Mouse (Mus musculus) hindbrain, embryonic 11.5 days (tissue): ENCODE data around the gene Tspear. TPM values are rescaled to one million over a fixed set of nuclear protein-coding genes. Genes with fewer than 3 reads are reported as not detected.
"Not testable (repeated sequence)": the region's sequence is repeated elsewhere in the genome, so short reads cannot be mapped to it uniquely, and the experiment has no call there.

Source experiments
- ATAC-seq: fragments of 200-750 bp; cut with Nextera tagmentation; 2 replicates; pipeline ENCODE4 v1.8.0; 2017; ENCODE audit warnings: mild to moderate bottlenecking, moderate TSS enrichment, moderate library complexity; ENCODE audit not compliant: low FRiP score
- DNase-seq: peaks from one replicate; pipeline ENCODE4 v3.0.0-alpha.2; 2015; ENCODE audit warnings: low spot score
- H3K27ac ChIP-seq: fragments of 300-500 bp; sonication (generic); 2 replicates; pipeline ENCODE4 v1.5.1; 2014; ENCODE audit warnings: mild to moderate bottlenecking, low read depth, low read length
- H3K27me3 ChIP-seq: fragments of 300-500 bp; sonication (generic); 2 replicates; pipeline ENCODE4 v1.6.1; 2014; ENCODE audit warnings: mild to moderate bottlenecking, low read length, moderate library complexity, mixed read lengths; ENCODE audit not compliant: control insufficient read depth, insufficient read depth
- H3K36me3 ChIP-seq: fragments of 300-500 bp; sonication (generic); 2 replicates; pipeline ENCODE4 v1.6.1; 2014; ENCODE audit warnings: mild to moderate bottlenecking, low read length, moderate library complexity, mixed read lengths; ENCODE audit not compliant: control insufficient read depth, insufficient read depth
- H3K4me1 ChIP-seq: fragments of 300-500 bp; sonication (generic); replicated peaks from 2 replicates; pipeline ENCODE4 v1.6.1; 2014; ENCODE audit warnings: low read length, mixed read lengths; ENCODE audit not compliant: control insufficient read depth, insufficient read depth
- H3K4me2 ChIP-seq: fragments of 300-500 bp; sonication (generic); replicated peaks from 2 replicates; pipeline ENCODE4 v1.6.1; 2014; ENCODE audit warnings: mild to moderate bottlenecking, low read depth, low read length
- H3K4me3 ChIP-seq: fragments of 300-500 bp; sonication (generic); 2 replicates; pipeline ENCODE4 v1.5.1; 2014; ENCODE audit warnings: low read depth, low read length
- H3K9ac ChIP-seq: fragments of 300-500 bp; sonication (generic); 2 replicates; pipeline ENCODE4 v1.6.1; 2014; ENCODE audit warnings: low read depth, low read length
- H3K9me3 ChIP-seq: fragments of 300-500 bp; sonication (generic); 2 replicates; pipeline ENCODE4 v1.6.1; 2016; ENCODE audit warnings: low read length; ENCODE audit not compliant: control insufficient read depth
- whole genome bisulfite sequencing: fragments of 180-500 bp; shearing (Covaris S2); extraction: QIAGEN DNeasy Blood & Tissue Kit; methylation state at CpG from one replicate; pipeline ENCODE4 v1.1.7; 2014; 5-methylcytosine and 5-hydroxymethylcytosine counted together
- polyA plus RNA-seq: library from polyadenylated mRNA; unstranded; fragments of >200 nt; fragmentation: Nextera tagmentation; extraction: Ambion mirVana; gene quantifications from 2 replicates; pipeline ENCODE4 v1.2.1, GENCODE M21; 2014

The Tspear gene
- polyA plus RNA-seq, 1 experiment from 2014 or later, result 0.56 TPM

DNA sequence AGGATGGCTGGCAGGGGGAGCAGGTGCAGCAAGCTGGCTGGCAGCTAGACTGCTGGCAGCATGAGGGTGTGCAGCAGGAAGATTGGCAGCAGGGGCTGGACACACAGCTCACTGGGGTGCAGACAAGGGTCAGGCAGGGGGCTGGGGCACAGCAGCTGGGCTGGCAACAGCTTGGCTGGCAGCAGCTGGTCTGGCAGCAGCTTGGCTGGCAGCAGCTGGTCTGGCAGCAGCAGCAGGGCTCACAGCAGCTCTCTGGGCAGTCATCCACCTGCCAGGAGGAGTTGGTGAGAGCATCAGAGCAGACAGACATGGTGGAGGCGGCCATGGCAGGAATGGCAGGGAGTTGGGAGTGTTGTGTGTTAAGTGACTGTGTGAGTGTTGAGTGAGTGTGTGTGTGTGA is 101.5 kb downstream of the Tspear start, which contains the start of gene Gm7137:
TSS of gene Gm7137 (minus strand) at position 325 of the 400 bp plus-strand sequence.
- H3K9me3 ChIP-seq, H3K4me2 ChIP-seq, ATAC-seq, H3K9ac ChIP-seq, H3K4me3 ChIP-seq, H3K27ac ChIP-seq, DNase-seq, H3K4me1 ChIP-seq, H3K27me3 ChIP-seq, H3K36me3 ChIP-seq: not testable (repeated sequence)
- WGBS, result no CpG with 5 or more reads among the region's 1 CpGs

DNA sequence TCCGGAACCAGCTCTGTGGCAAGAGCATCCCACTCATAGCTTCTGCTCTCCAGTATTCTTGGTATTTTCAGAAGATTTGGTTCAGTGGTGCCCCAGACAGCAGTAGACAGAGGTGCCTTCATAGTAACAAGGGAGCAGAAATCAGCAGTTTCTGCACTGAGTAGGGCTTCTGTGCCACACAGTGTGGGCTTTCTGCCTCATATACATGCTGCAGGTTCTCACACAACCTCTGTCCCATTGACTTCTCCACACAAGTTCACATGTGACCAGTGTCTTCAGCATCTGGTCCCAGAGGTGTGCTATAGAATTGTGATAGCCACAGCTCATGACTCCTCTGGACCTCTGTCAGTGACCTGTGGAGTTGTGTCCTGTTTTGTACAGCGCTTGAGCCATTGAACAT is 102.3 kb downstream of the Tspear start:
- no peaks in the 10 kb centered on the region for H3K4me1 ChIP-seq
- H3K27me3 ChIP-seq, result no peaks in the 10 kb centered on the region
- no peak overlapping the region for H3K9ac ChIP-seq
- DNase-seq (no peak), ATAC-seq (no peak)
- no peaks in the 10 kb centered on the region for H3K36me3 ChIP-seq
- H3K4me2 ChIP-seq, result no peak overlapping the region
- no peak overlapping the region for H3K4me3 ChIP-seq
- H3K9me3 ChIP-seq, result no peaks in the 10 kb centered on the region
- no peak overlapping the region for H3K27ac ChIP-seq
- 89% methylated on average over 2 of the region's 2 CpGs for WGBS

GRCm38 (mm10) chr10:77794976-77795375 is 108.6 kb downstream of the Tspear start, which contains the start of gene Gm9639:
Gene Gm9639 (minus strand): TSS chr10:77795076.
- H3K4me1 ChIP-seq, result no peaks in the 10 kb centered on the region
- H3K27ac ChIP-seq, result no peak within 1 kb of the TSS
- no peaks in the 10 kb centered on the region for H3K27me3 ChIP-seq
- no peaks in the 10 kb centered on the region for H3K9me3 ChIP-seq
- no peak for ATAC-seq
- no peak within 1 kb of the TSS for H3K4me3 ChIP-seq
- no peak for DNase-seq
- WGBS, result 59% methylated on average over 2 of the region's 2 CpGs
- no peak within 1 kb of the TSS for H3K9ac ChIP-seq
- no peak within 1 kb of the TSS for H3K4me2 ChIP-seq
- H3K36me3 ChIP-seq, result no peaks in the 10 kb centered on the region

- Histone ChIP-seq H3K4me1 (no peaks in the 10 kb centered on the region), H3K27me3 (no peaks in the 10 kb centered on the region), H3K9ac (no peak overlapping the region), H3K36me3 (no peaks in the 10 kb centered on the region), H3K4me2 (no peak overlapping the region), H3K9me3 (no peaks in the 10 kb centered on the region), H3K4me3 (no peak overlapping the region), H3K27ac (0 out of 2 replicates have a peak overlapping the region, but pooled peaks have one; percentile 0)
- DNase-seq, result no peak
- no peak for ATAC-seq
- 14% methylated on average over 3 of the region's 3 CpGs for WGBS
Observed at GRCm38 (mm10) chr10:77797677-77798076, 111.3 kb downstream of the Tspear start.

- H3K4me2 ChIP-seq, H3K9ac ChIP-seq, DNase-seq, H3K27me3 ChIP-seq, H3K4me3 ChIP-seq, H3K9me3 ChIP-seq, H3K4me1 ChIP-seq, H3K36me3 ChIP-seq: not testable (repeated sequence)
- 39% methylated on average over 2 of the region's 3 CpGs for WGBS
- H3K27ac ChIP-seq, result 0 out of 2 replicates have a peak overlapping the region, but pooled peaks have one; percentile 9
- peak; percentile 17; the same call in 1 of the 2 replicates for ATAC-seq
Observed at GRCm38 (mm10) chr10:77798164-77798920, 112.0 kb downstream of the Tspear start.

GRCm38 (mm10) chr10:77798921-77799508 is 112.6 kb downstream of the Tspear start, which contains the start of gene Gm19668:
Gene Gm19668 (minus strand): TSS chr10:77799133.
- no peak for DNase-seq
- Histone ChIP-seq H3K4me2 (no peak within 1 kb of the TSS), H3K4me1 (no peaks in the 10 kb centered on the region), H3K27me3 (no peaks in the 10 kb centered on the region), H3K9me3 (no peaks in the 10 kb centered on the region), H3K36me3 (no peaks in the 10 kb centered on the region), H3K4me3 (no peak within 1 kb of the TSS), H3K27ac (0 out of 2 replicates have a peak within 1 kb of the TSS, but pooled peaks have one; percentile 9), H3K9ac (no peak within 1 kb of the TSS)
- no peak for ATAC-seq
- 56% methylated on average over 8 of the region's 8 CpGs for WGBS

DNA sequence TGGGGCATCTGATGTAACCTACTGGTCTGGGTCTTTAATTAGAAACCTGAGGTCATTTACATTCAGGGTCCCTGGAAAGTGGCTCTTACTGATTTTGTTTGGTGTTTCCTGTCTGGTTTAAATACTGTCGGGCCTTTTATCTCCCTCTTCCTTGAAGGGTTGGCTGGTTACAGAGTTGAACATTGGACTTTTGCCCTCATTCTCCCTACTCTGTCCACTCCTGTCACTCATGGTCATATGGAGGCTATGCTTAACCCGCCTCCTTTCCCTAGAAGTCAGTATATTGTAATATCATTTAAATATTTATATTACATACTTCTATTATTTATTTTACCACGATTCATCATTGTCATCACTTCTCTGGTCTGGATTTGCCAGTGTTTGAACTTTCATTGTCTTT is 117.7 kb downstream of the Tspear start:
- Histone ChIP-seq H3K4me2 (no peak overlapping the region), H3K36me3 (no peaks in the 10 kb centered on the region), H3K9ac (no peak overlapping the region), H3K27me3 (no peaks in the 10 kb centered on the region), H3K4me1 (no peaks in the 10 kb centered on the region), H3K9me3 (no peaks in the 10 kb centered on the region), H3K4me3 (no peak overlapping the region), H3K27ac (no peak overlapping the region)
- ATAC-seq (no peak), DNase-seq (no peak)
- WGBS, result 89% methylated on average over 3 of the region's 3 CpGs

DNA sequence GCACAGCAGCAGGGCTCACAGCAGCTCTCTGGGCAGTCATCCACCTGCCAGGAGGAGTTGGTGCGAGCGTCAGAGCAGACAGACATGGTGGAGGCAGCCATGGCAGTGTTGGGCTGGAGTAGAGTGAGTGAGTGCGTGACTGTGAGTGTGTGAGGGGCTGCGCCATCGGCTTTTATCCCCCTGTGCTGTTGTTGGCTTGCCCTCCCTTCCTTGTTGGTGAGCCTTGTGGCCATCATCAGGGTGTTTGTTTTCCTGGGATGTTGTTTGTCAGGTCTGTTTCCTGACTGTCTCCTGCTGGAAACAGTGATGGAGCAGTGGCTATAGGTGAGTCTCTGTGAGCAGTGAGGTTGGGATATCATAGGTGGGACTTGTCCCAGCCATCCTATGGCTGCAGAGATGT is 125.4 kb downstream of the Tspear start, which contains the start of gene Gm9507:
TSS of gene Gm9507 (minus strand) at position 101 of the 400 bp plus-strand sequence.
- no peaks in the 10 kb centered on the region for H3K27me3 ChIP-seq
- DNase-seq, result no peak

More for the DNA sequence above, 125.4 kb downstream of the Tspear start, which contains the start of gene Gm9507:
- H3K9ac ChIP-seq, result no peak within 1 kb of the TSS
- H3K36me3 ChIP-seq, result no peaks in the 10 kb centered on the region
- no peaks in the 10 kb centered on the region for H3K4me1 ChIP-seq
- 77% methylated on average over 5 of the region's 5 CpGs for WGBS
- no peak for ATAC-seq
- no peaks in the 10 kb centered on the region for H3K9me3 ChIP-seq
- no peak within 1 kb of the TSS for H3K27ac ChIP-seq
- no peak within 1 kb of the TSS for H3K4me2 ChIP-seq
- H3K4me3 ChIP-seq, result no peak within 1 kb of the TSS
